Mouse (Mus musculus) cerebellum, adult 2 months (tissue): ENCODE measurements at regions not wholly inside any gene's neighbourhood (a gene's known extent, or its start where the extent isn't known, plus 50 kb on each side); places are given as distances from the start of the nearest gene placed in this dataset.
A peak's percentile ranks its signal among the peaks of the same experiment; 100 is the strongest.

Experiments used
- DNase-seq, 2 experiments: peaks; one replicate each; pipeline ENCODE4 v3.0.0; 2021
- H3K27ac ChIP-seq: fragments of 200-500 bp; 2 replicates; pipeline ENCODE4 v1.5.1; 2012; ENCODE audit warnings: low read length, control low read depth, inconsistent platforms; ENCODE audit not compliant: insufficient read depth
- H3K27me3 ChIP-seq: fragments of 200-500 bp; 2 replicates; pipeline ENCODE4 v1.6.1; 2012; ENCODE audit warnings: inconsistent platforms, mild to moderate bottlenecking, low read length, moderate library complexity; ENCODE audit not compliant: control insufficient read depth, insufficient read depth
- H3K4me1 ChIP-seq: fragments of 200-500 bp; 2 replicates; pipeline ENCODE4 v1.6.1; 2011; ENCODE audit warnings: low read length; ENCODE audit not compliant: control insufficient read depth, insufficient read depth
- H3K4me3 ChIP-seq: fragments of 200-500 bp; replicated peaks from 2 replicates; pipeline ENCODE3; 2011; ENCODE audit warnings: mild to moderate bottlenecking, low read depth, low read length, control low read depth; ENCODE audit not compliant: insufficient read depth
- CTCF ChIP-seq: fragments of 200-500 bp; IDR thresholded peaks from 2 replicates; pipeline ENCODE4 v1.5.1; 2011; ENCODE audit warnings: low read depth, mild to moderate bottlenecking, control low read depth, low read length, moderate library complexity, borderline replicate concordance; ENCODE audit not compliant: insufficient read depth
- POLR2A ChIP-seq: fragments of 200-500 bp; IDR thresholded peaks from 2 replicates; pipeline ENCODE4 v1.6.1; 2011; ENCODE audit warnings: low read length, control low read depth, borderline replicate concordance; ENCODE audit not compliant: insufficient read depth
- WGBS: fragments of 180-500 bp; shearing (Covaris S2); methylation state at CpG from one replicate; pipeline ENCODE4 v1.1.7; 2018; 5-methylcytosine and 5-hydroxymethylcytosine counted together

DNA sequence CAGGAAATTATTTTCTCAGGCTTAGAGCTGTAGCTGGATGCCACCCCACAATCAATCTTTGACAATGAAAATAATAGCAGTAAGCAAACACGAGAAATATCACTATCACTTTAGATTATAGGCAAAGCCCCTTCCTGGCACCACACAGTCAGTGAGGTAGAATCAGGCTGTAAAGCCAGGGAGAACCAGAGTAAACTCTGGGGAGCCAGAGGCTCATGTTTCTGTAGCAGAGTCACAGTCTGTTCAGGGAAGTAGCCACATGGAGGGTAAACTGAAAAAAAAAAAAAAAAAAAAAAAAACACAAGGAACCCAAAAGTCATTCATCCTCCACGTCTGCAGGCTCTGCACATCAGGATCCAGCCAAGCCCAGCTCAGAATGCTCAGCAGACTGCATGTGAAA lies 73.6 kb upstream of the Kctd3 start:
- WGBS = 64% methylated on average over 2 of the region's 2 CpGs
- Histone ChIP-seq H3K27ac (no peak overlapping the region), H3K4me1 (peaks cover 5% of the 10 kb centered on the region; the same call in 1 of the 2 replicates), H3K27me3 (no peaks in the 10 kb centered on the region), H3K4me3 (no peak overlapping the region)
- no peak for DNase-seq
- TF ChIP-seq POLR2A (no peak), CTCF (no peak)

DNA sequence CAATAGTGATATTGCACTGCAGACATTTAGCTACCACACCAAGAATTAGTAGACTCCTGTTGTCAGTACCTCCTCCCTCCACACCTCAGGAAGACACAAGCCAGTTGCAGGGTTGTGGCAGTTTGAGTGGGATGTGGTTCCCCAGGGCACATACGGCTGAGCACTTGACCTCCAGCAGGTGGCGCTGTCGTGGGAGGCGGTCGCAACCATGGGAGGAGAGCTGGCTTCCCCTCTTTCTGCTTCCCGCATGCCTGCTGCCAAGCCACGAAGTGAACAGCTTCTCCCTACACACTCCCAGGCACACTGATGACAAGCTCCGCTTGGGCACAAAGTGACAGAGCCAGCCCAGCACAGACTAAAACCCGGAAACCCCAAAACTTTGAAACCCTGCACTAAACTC lies 73.2 kb upstream of the Kctd3 start:
- H3K27me3 ChIP-seq = no peaks in the 10 kb centered on the region
- 32% methylated on average over 9 of the region's 9 CpGs for WGBS
- peak; percentile 30 to 40 for DNase-seq

DNA sequence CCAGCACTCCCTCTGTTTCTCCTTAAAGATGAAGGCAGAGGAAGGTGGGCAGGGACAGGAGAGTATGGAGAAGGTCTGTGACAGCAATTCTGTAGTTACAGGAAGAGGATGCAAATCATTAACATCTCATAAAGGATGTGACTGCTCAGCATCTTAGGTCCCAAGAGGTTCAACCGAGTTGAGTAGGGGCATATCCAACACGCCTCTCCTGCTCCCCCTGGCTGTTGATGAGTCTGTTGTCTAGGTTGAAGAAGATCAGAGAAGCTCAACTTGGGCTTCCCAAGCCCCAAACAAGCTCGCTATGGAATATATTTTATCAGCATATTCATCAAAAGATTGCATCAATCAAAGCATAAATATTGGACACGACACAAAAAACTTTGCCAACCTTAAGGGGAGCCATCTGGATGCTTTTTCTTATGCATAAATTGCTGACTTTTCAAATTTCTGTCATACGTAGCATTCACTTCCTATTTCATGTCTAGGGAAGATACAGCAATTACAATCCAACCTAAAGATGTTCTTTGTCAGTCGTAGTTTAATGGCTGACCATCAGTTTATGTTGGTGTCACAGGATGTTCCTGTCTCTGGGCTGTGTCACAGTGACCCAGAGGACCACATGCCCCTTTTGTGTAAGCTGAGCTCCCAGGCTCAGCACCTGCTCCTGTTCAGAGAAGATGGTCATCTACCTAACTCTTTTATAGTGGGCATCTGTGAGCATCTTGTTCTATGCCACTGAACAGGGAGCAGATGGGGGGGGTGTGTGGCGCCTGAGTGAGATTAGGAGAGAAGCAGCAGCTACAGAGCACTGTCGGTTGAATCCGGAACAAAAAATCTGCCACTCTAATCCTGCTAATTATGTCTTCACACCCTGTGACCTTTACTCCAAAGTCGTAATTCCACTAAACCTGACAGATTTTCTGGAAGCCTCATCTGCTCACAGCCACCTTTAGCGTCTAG lies 72.1 kb upstream of the Kctd3 start:
- DNase-seq = no peak
- Histone ChIP-seq H3K27ac (no peak overlapping the region), H3K4me3 (no peak overlapping the region), H3K27me3 (no peaks in the 10 kb centered on the region), H3K4me1 (peaks cover 5% of the 10 kb centered on the region; the same call in 1 of the 2 replicates)
- TF ChIP-seq CTCF = no peak
- no peak for TF ChIP-seq POLR2A
- 61% methylated on average over 11 of the region's 11 CpGs for WGBS

More for the DNA sequence above, 73.2 kb upstream of the Kctd3 start:
- Histone ChIP-seq H3K4me3 (no peak overlapping the region), H3K27ac (no peak overlapping the region), H3K4me1 (peaks cover 5% of the 10 kb centered on the region; the same call in 1 of the 2 replicates)
- no peak for TF ChIP-seq POLR2A
- peak; percentile 71 for TF ChIP-seq CTCF

- H3K4me3 ChIP-seq = no peak overlapping the region
- no peak overlapping the region for H3K27ac ChIP-seq
- no peak for DNase-seq
- peaks cover 5% of the 10 kb centered on the region; the same call in 1 of the 2 replicates for H3K4me1 ChIP-seq
- 90% methylated on average over 5 of the region's 5 CpGs for WGBS
- TF ChIP-seq POLR2A (no peak), CTCF (no peak)
- H3K27me3 ChIP-seq = no peaks in the 10 kb centered on the region
Observed at GRCm38 (mm10) chr1:189077861-189078260, 70.2 kb upstream of the Kctd3 start.

DNA sequence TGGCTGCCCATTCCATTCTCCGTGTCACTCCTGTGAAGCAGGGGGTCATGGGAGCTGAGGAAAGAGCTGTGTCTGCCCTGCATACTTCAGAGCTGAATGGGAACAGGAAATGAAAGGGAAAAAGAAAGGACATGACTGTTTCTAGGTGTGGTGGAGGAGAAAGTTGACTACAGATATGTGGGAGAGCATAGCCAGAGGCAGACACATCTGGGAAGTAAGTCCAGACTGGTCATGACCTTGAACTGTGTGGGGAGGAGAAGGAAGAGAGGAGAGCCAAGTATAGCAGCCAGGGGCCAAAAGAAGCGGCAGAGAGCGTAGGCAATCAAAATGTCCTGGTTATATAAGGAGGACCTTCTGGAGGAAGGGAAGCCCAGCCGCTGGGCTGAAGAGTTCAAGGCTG lies 68.6 kb upstream of the Kctd3 start:
- WGBS = 89% methylated on average over 4 of the region's 4 CpGs
- Histone ChIP-seq H3K27me3 (no peaks in the 10 kb centered on the region), H3K27ac (no peak overlapping the region), H3K4me1 (peaks cover 5% of the 10 kb centered on the region; the same call in 1 of the 2 replicates), H3K4me3 (no peak overlapping the region)
- DNase-seq = no peak
- TF ChIP-seq CTCF (no peak), POLR2A (no peak)

DNA sequence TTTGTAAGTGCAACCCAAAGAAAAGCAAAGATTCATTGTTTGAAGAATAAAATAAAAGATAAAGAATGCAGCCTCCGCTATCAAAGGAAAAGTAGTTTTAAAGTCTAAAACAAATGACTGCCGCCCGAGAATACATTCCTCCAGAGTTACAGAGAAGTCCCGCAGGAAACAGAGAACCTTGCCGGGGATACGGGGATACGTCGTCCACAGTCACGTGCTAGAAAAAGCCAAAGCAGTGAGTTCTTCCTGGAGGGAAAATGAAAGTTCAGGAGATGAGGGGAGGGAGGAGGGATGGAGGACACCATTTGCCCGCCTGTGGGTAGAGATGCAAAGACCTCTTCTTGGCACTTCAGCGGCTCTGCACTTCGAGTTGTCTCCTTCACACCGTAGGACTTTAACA lies 68.0 kb upstream of the Kctd3 start:
- Histone ChIP-seq H3K27me3 (no peaks in the 10 kb centered on the region), H3K4me1 (peaks cover 5% of the 10 kb centered on the region; the same call in 1 of the 2 replicates), H3K27ac (no peak overlapping the region), H3K4me3 (no peak overlapping the region)
- DNase-seq = no peak
- TF ChIP-seq POLR2A (no peak), CTCF (no peak)
- 92% methylated on average over 13 of the region's 13 CpGs for whole genome bisulfite sequencing

GRCm38 (mm10) chr1:189072516-189072915 lies 64.9 kb upstream of the Kctd3 start:
- H3K27me3 ChIP-seq = no peaks in the 10 kb centered on the region
- H3K4me3 ChIP-seq = no peak overlapping the region
- 98% methylated on average over 2 of the region's 2 CpGs for WGBS
- H3K4me1 ChIP-seq = no peaks in the 10 kb centered on the region
- DNase-seq = no peak
- no peak for TF ChIP-seq CTCF
- TF ChIP-seq POLR2A = no peak
- no peak overlapping the region for H3K27ac ChIP-seq

- H3K4me1 ChIP-seq = peaks cover 14% of the 10 kb centered on the region; the same call in 1 of the 2 replicates
- DNase-seq = no peak
- no peak overlapping the region for H3K4me3 ChIP-seq
- H3K27me3 ChIP-seq = no peaks in the 10 kb centered on the region
- H3K27ac ChIP-seq = no peak overlapping the region
- TF ChIP-seq POLR2A (no peak), CTCF (no peak)
- WGBS = 91% methylated on average over 3 of the region's 3 CpGs
Observed at GRCm38 (mm10) chr1:189068204-189068603, 60.6 kb upstream of the Kctd3 start.
